Mouse (Mus musculus) kidney, embryonic 14.5 days (tissue): ENCODE measurements around the gene Arhgap21. TPM values are rescaled to one million over a fixed set of nuclear protein-coding genes. Genes with fewer than 3 reads are reported as not detected.

Experiments used
- ATAC-seq: fragments of 200-750 bp; cut with Nextera tagmentation; 2 replicates; pipeline ENCODE4 v1.8.0; 2017; ENCODE audit warnings: moderate number of reproducible peaks, mild to moderate bottlenecking, moderate TSS enrichment, moderate library complexity; ENCODE audit not compliant: low FRiP score, low TSS enrichment
- H3K27ac ChIP-seq: fragments of 300-500 bp; sonication (generic); 2 replicates; pipeline ENCODE4 v1.5.1; 2014; ENCODE audit warnings: low read depth, mild to moderate bottlenecking, low read length, moderate library complexity, mixed read lengths
- H3K27me3 ChIP-seq: fragments of 300-500 bp; sonication (generic); 2 replicates; pipeline ENCODE4 v1.6.1; 2014; ENCODE audit warnings: mild to moderate bottlenecking, low read length; ENCODE audit not compliant: control insufficient read depth, insufficient read depth
- H3K36me3 ChIP-seq: fragments of 300-500 bp; sonication (generic); 2 replicates; pipeline ENCODE4 v1.6.1; 2014; ENCODE audit warnings: low read length, mixed read lengths; ENCODE audit not compliant: control insufficient read depth, insufficient read depth
- H3K4me1 ChIP-seq: fragments of 300-500 bp; sonication (generic); 2 replicates; pipeline ENCODE4 v1.6.1; 2014; ENCODE audit warnings: low read length, mixed read lengths; ENCODE audit not compliant: control insufficient read depth, insufficient read depth
- H3K4me2 ChIP-seq: fragments of 300-500 bp; sonication (generic); replicated peaks from 2 replicates; pipeline ENCODE4 v1.6.1; 2014; ENCODE audit warnings: low read depth, mild to moderate bottlenecking, low read length
- H3K4me3 ChIP-seq: fragments of 300-500 bp; sonication (generic); 2 replicates; pipeline ENCODE4 v1.5.1; 2014; ENCODE audit warnings: mild to moderate bottlenecking, low read length
- H3K9ac ChIP-seq: fragments of 300-500 bp; sonication (generic); 2 replicates; pipeline ENCODE4 v1.6.1; 2014; ENCODE audit warnings: low read depth, mild to moderate bottlenecking, low read length, moderate library complexity
- H3K9me3 ChIP-seq: fragments of 300-500 bp; sonication (generic); 2 replicates; pipeline ENCODE4 v1.6.1; 2016; ENCODE audit warnings: low read length; ENCODE audit not compliant: control insufficient read depth
- WGBS: fragments of 180-500 bp; shearing (Covaris S2); extraction: QIAGEN DNeasy Blood & Tissue Kit; methylation state at CpG from one replicate; pipeline ENCODE4 v1.1.7; 2014; 5-methylcytosine and 5-hydroxymethylcytosine counted together
- polyA plus RNA-seq: library from polyadenylated mRNA; unstranded; fragments of >200 nt; fragmentation: Nextera tagmentation; extraction: Ambion mirVana; gene quantifications from 2 replicates; pipeline ENCODE4 v1.2.1, GENCODE M21; 2014

Arhgap21 gene
- polyA plus RNA-seq, 1 experiment from 2014 or later = 15.9 TPM

DNA sequence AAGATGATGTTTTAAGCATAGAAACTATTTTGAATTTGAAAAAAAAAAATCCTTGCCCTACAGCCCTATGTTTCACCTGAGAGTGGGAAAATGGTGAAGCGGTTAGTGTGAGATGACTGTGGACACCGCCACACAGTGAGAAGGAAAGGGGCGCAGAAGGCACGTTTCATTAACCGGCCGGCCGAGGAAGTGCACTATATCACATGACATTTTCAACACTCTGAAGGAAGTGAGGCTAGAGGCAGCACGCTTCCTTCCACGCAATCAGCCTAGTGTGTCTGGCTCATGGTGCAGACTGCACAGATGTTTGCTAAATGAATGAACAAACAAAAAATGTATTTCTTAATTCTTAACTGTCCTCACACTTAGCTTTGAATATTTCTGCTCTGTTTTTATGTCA is 69.4 kb downstream of the Arhgap21 start:
- peak; percentile 65 for ATAC-seq

DNA sequence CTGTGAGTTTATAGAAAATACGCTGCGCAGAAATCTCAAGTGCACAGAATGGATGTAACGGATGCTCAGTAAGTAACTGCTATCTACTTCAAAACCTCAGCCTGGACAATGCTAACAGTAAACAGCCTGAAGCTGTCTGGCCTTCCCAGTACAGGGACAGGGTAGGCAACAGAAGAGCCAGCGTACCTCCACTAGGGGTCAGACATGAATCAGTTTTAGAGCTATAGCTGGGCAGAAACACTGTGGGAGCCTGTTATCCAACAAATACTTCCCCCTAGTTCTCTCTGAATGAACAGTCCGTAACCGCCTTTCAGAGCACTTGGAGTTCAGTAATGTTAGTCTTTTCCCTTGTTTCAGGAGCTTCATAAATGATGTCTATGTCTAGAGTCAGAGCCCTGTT is 70.0 kb downstream of the Arhgap21 start:
- Histone ChIP-seq H3K27me3 (no peaks in the 10 kb centered on the region), H3K27ac (no peak overlapping the region), H3K9ac (no peak overlapping the region), H3K4me2 (peak overlapping the region; percentile 4; the same call in 1 of the 2 replicates), H3K4me1 (no peaks in the 10 kb centered on the region), H3K36me3 (no peaks in the 10 kb centered on the region), H3K4me3 (no peak overlapping the region), H3K9me3 (no peaks in the 10 kb centered on the region)
- peak; percentile 93 for ATAC-seq
- 44% methylated on average over 6 of the region's 6 CpGs for WGBS

More for the DNA sequence above, 69.4 kb downstream of the Arhgap21 start:
- Histone ChIP-seq H3K4me1 (no peaks in the 10 kb centered on the region), H3K36me3 (no peaks in the 10 kb centered on the region), H3K4me3 (no peak overlapping the region), H3K27ac (no peak overlapping the region), H3K27me3 (no peaks in the 10 kb centered on the region), H3K4me2 (peak overlapping the region; percentile 4; the same call in 1 of the 2 replicates), H3K9me3 (no peaks in the 10 kb centered on the region), H3K9ac (no peak overlapping the region)
- WGBS = 30% methylated on average over 9 of the region's 9 CpGs

DNA sequence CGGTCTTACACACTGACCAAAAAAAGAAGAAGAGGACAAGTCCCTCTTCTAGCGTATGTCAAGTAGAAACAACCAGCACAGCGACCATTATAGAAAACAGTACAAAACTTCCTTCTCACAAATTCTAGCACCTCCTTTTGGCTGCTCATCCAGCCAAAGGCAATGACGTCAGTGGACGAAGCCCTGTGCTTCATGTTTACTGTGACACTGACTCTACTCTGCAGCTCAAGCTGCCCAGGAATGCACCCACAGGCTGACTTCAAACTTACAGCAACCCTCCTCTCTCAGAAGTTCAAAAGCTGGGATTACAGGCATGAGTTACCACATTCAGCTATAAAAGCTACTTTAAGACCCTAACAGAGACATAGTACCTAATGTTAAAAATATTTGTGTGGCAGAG is 72.2 kb downstream of the Arhgap21 start:
- no peaks in the 10 kb centered on the region for H3K9me3 ChIP-seq
- no peak overlapping the region for H3K4me3 ChIP-seq
- H3K27ac ChIP-seq = no peak overlapping the region
- H3K36me3 ChIP-seq = no peaks in the 10 kb centered on the region
- H3K9ac ChIP-seq = no peak overlapping the region
- H3K4me2 ChIP-seq = no peak overlapping the region
- no peaks in the 10 kb centered on the region for H3K4me1 ChIP-seq
- ATAC-seq = no peak
- 95% methylated on average over 5 of the region's 5 CpGs for WGBS
- H3K27me3 ChIP-seq = no peaks in the 10 kb centered on the region

DNA sequence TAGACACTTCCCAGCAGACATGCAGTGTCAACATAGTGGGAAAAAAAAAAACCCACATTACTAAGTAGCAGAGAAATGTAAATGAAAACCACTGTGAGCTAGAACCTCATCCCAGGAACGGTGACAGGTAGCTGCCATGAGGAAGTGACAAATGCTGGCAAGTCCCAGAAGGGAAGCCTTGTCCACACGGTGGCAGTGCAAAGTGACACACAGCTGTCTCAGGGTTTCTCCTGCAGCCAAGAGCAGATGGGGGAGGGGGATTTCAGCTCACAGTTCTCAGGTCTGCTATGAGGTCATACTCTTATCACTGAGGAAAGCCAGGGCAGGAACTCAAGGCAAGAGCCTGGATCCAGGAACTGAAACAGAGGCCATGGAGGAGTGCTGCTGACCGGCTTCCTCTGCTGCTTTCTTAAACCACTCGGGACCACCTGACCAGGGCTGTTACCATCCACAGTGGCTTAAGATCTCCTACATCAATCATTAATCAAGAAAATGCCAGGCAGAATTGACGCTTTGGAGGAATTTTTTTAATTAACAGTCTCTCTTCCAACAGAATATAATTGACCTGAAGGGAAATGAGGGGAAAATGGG is 74.5 kb downstream of the Arhgap21 start:
- 53% methylated on average over 5 of the region's 5 CpGs for WGBS
- Histone ChIP-seq H3K4me3 (no peak overlapping the region), H3K4me2 (no peak overlapping the region), H3K27me3 (no peaks in the 10 kb centered on the region), H3K27ac (no peak overlapping the region), H3K36me3 (no peaks in the 10 kb centered on the region; the same call in 1 of the 2 replicates), H3K4me1 (no peaks in the 10 kb centered on the region), H3K9ac (no peak overlapping the region), H3K9me3 (no peaks in the 10 kb centered on the region)
- ATAC-seq = peak; percentile 62; the same call in 1 of the 2 replicates

- Histone ChIP-seq H3K4me1 (no peaks in the 10 kb centered on the region), H3K36me3 (no peaks in the 10 kb centered on the region; the same call in 1 of the 2 replicates), H3K4me2 (no peak overlapping the region), H3K27me3 (no peaks in the 10 kb centered on the region), H3K9me3 (no peaks in the 10 kb centered on the region), H3K9ac (no peak overlapping the region), H3K27ac (no peak overlapping the region), H3K4me3 (no peak overlapping the region)
- 56% methylated on average over 3 of the region's 3 CpGs for WGBS
- ATAC-seq = no peak
These were observed 79.9 kb downstream of the Arhgap21 start for GRCm38 (mm10) chr2:20888751-20889150.

DNA sequence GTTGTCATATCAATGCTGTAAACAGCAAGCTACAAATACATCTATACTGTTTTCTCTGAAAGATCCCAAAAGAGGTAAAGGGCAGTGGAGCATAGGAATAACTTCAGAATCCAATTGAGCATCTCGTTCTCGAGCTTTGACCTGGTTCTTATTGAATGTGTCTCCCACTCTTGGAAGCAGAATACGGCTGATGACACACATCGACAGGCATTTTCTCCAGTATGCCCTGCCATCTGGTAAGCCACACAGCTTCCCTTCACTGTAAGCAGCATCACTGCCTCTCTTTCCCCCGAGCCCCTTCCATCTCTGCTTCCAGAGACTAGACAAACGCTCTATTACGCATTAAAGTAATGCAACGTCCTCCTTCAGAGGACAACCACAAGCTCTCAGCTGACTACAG is 85.4 kb downstream of the Arhgap21 start:
- H3K4me1 ChIP-seq = no peaks in the 10 kb centered on the region
- H3K27me3 ChIP-seq = no peaks in the 10 kb centered on the region
- no peak for ATAC-seq
- H3K27ac ChIP-seq = no peak overlapping the region
- H3K9ac ChIP-seq = no peak overlapping the region
- no peak overlapping the region for H3K4me3 ChIP-seq
- no peak overlapping the region for H3K4me2 ChIP-seq
- WGBS = 92% methylated on average over 8 of the region's 8 CpGs
- peaks cover 30% of the 10 kb centered on the region for H3K36me3 ChIP-seq
- no peaks in the 10 kb centered on the region for H3K9me3 ChIP-seq

DNA sequence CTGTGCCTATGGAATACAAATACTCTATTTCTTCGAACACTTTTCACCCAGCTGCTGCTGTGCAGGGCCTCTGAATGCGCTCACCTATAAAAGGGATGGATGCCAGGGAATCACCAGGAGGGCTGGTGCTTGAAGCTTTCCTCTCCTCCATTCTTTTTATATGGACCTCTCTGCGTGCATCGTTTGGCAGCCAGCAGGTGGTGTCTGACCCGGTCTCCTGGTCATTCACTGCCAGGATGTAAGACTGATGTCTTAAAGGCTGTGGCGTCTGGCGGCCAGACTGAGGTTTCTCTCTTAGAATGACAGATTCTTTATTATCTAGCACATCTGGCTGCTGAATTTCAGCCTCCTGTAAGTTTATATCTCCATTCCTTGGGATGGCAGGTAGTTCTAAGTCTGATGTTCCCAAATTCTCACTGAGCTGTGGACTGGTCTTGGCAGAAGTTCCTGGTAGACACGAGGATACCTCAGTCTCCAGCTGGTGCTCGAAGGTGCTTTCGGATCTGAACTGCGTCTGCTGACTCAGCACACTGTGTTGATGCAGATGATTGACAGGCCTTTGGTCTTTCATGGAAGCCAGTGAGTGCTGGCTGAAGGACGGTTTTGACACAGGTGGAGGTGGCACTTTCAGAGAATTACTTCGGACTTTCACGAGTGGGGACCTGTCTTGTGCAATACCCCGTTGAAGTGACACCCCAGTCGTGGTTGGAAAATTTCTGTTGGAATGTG is 88.6 kb downstream of the Arhgap21 start:
- no peak overlapping the region for H3K9ac ChIP-seq
- H3K4me1 ChIP-seq = no peaks in the 10 kb centered on the region
- no peaks in the 10 kb centered on the region for H3K9me3 ChIP-seq
- 80% methylated on average over 16 of the region's 16 CpGs for WGBS
- H3K36me3 ChIP-seq = peaks cover 31% of the 10 kb centered on the region
- H3K27ac ChIP-seq = no peak overlapping the region
- H3K27me3 ChIP-seq = no peaks in the 10 kb centered on the region
- no peak overlapping the region for H3K4me2 ChIP-seq
- no peak overlapping the region for H3K4me3 ChIP-seq
- ATAC-seq = no peak

DNA sequence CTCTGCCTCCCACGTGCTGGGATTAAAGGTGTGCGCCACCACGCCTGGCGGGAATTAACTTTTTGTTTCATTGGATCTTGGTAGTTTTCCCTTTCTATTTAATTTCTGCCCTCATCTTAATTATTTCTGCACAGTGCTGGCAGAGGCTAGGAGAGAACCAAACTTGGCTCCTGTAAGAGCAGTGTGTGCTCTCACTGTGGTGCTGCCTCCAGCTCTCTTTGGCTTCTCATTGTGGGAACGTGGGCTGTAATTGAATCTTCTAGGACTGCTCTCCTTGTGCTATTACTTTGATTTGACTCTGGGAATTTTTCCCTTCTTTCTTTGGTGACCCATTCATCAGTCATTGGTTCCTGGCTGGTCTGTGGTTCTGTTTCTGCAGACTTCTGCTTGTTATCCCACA is 94.1 kb downstream of the Arhgap21 start:
- 94% methylated on average over 5 of the region's 5 CpGs for WGBS
- Histone ChIP-seq H3K4me1 (no peaks in the 10 kb centered on the region), H3K27me3 (no peaks in the 10 kb centered on the region), H3K4me2 (no peak overlapping the region), H3K27ac (no peak overlapping the region), H3K36me3 (peaks cover 9% of the 10 kb centered on the region; the same call in 1 of the 2 replicates), H3K9ac (no peak overlapping the region), H3K4me3 (no peak overlapping the region), H3K9me3 (no peaks in the 10 kb centered on the region)
- no peak for ATAC-seq

DNA sequence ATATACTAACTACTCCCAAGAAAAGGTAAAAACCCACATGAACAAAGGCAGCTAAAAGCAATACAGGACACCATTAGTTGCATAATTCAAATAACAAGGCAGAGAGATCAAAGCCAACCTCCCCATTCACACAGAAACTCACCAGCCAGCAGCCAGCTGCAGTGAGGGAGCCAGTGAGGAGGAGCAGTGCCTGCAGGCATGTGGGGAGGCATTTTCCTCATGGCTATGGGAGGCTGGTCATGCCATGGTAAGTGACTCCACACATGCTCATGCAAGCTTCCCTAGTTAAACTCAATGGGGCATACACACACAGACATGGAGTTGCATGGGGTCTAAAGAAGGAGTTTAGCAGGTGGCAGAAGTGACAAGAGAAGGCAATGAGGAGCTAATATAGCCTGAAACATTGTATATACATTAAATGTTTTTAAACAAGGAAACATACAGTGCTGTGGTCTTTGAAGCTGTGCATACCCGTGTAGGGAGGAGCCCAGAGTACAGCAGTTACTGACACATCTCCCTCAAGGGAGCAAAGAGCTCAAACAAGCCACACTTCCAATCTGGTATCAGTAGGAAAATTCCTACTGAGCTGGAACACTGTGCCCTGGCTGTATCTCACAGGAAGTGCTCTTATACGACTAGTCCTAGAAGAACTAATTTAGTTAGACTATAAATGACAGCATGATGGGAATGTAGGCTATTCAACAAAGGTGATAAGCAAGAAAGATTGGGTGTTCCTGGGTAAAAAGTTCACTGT is 99.3 kb downstream of the Arhgap21 start:
- Histone ChIP-seq H3K27ac (no peak overlapping the region), H3K36me3 (peaks cover 14% of the 10 kb centered on the region; the same call in 1 of the 2 replicates), H3K27me3 (no peaks in the 10 kb centered on the region), H3K4me1 (no peaks in the 10 kb centered on the region), H3K9me3 (no peaks in the 10 kb centered on the region), H3K4me2 (no peak overlapping the region), H3K4me3 (no peak overlapping the region), H3K9ac (no peak overlapping the region)
- no peak; the same call in 1 of the 2 replicates for ATAC-seq
- WGBS = 39% methylated on average over 2 of the region's 2 CpGs
